Mouse (Mus musculus): ENCODE measurements around the gene Tm2d1. TPM values are rescaled to one million over a fixed set of nuclear protein-coding genes. Genes with fewer than 3 reads are reported as not detected.

Tm2d1 gene
- polyA plus RNA-seq, 2 experiments: 48.7 to 88.6 TPM

- WGBS: 89% methylated on average over 4 of the region's 4 CpGs
- TF ChIP-seq POLR2A (IDR thresholded peaks at IDR 0.05; ENCODE audit: borderline replicate concordance, extremely low read depth, insufficient read depth, insufficient read length): no peak
- no peak for DNase-seq (ENCODE audit: low spot score)
- H3K4me2 ChIP-seq (replicated peaks; ENCODE audit: low read depth, low read length, severe bottlenecking): no peak overlapping the region
- H3K4me1 ChIP-seq (ENCODE audit: control insufficient read depth, insufficient read depth, low read length): 0 out of 2 replicates have a peak, but pooled peaks cover 8% of the 10 kb centered on the region
- 0 out of 2 replicates have a peak, but pooled peaks cover 5% of the 10 kb centered on the region for H3K36me3 ChIP-seq (ENCODE audit: control insufficient read depth, insufficient read depth, low read length)
- H3K9me3 ChIP-seq (ENCODE audit: control insufficient read depth, low read length): no peaks in the 10 kb centered on the region
- H3K4me3 ChIP-seq (replicated peaks; ENCODE audit: low read length): no peak overlapping the region
- H3K27ac ChIP-seq (replicated peaks; ENCODE audit: low read depth, low read length): no peak overlapping the region
- no peaks in the 10 kb centered on the region for H3K27me3 ChIP-seq (ENCODE audit: control insufficient read depth, insufficient read depth, low read length)
- ATAC-seq (ENCODE audit: low FRiP score, low read depth): no peak
- no peak overlapping the region for H3K9ac ChIP-seq (ENCODE audit: low read depth, low read length, severe bottlenecking)
These were observed 20.4 kb upstream of the Tm2d1 start for GRCm38 (mm10) chr4:98403492-98403891.

- Histone ChIP-seq H3K27ac (replicated peaks; ENCODE audit: low read depth, low read length) (no peak overlapping the region), H3K9ac (ENCODE audit: low read depth, low read length, severe bottlenecking) (no peak overlapping the region), H3K4me3 (replicated peaks; ENCODE audit: low read length) (no peak overlapping the region), H3K27me3 (ENCODE audit: control insufficient read depth, insufficient read depth, low read length) (no peaks in the 10 kb centered on the region), H3K36me3 (ENCODE audit: control insufficient read depth, insufficient read depth, low read length) (no peaks in the 10 kb centered on the region), H3K9me3 (ENCODE audit: control insufficient read depth, low read length) (no peaks in the 10 kb centered on the region), H3K4me2 (replicated peaks; ENCODE audit: low read depth, low read length, severe bottlenecking) (no peak overlapping the region), H3K4me1 (ENCODE audit: control insufficient read depth, insufficient read depth, low read length) (peaks cover 8% of the 10 kb centered on the region; the same call in 1 of the 2 replicates)
- DNase-seq (ENCODE audit: low spot score) (no peak), ATAC-seq (ENCODE audit: low FRiP score, low read depth) (no peak)
- 71% methylated on average over 2 of the region's 2 CpGs for WGBS
- TF ChIP-seq POLR2A (IDR thresholded peaks at IDR 0.05; ENCODE audit: borderline replicate concordance, extremely low read depth, insufficient read depth, insufficient read length): no peak
These were observed 18.5 kb upstream of the Tm2d1 start for GRCm38 (mm10) chr4:98401584-98401962.

- WGBS: 24% methylated on average over 6 of the region's 6 CpGs
These were observed 17.9 kb upstream of the Tm2d1 start for GRCm38 (mm10) chr4:98400926-98401583.

GRCm38 (mm10) chr4:98395690-98396437 is 12.8 kb upstream of the Tm2d1 start, which contains the start of gene Patj:
Gene Patj (plus strand): TSS chr4:98395785.
- Histone ChIP-seq H3K36me3 (ENCODE audit: control insufficient read depth, insufficient read depth, low read length) (no peaks in the 10 kb centered on the region), H3K4me1 (ENCODE audit: control insufficient read depth, insufficient read depth, low read length) (peaks cover 6% of the 10 kb centered on the region; the same call in 1 of the 2 replicates), H3K9me3 (ENCODE audit: control insufficient read depth, low read length) (no peaks in the 10 kb centered on the region), H3K27me3 (ENCODE audit: control insufficient read depth, insufficient read depth, low read length) (no peaks in the 10 kb centered on the region), H3K27ac (replicated peaks; ENCODE audit: low read depth, low read length) (peak within 1 kb of the TSS; percentile 96), H3K4me3 (replicated peaks; ENCODE audit: low read length) (peak within 1 kb of the TSS; percentile 88), H3K9ac (ENCODE audit: low read depth, low read length, severe bottlenecking) (peak within 1 kb of the TSS; percentile 99), H3K4me2 (replicated peaks; ENCODE audit: low read depth, low read length, severe bottlenecking) (peak within 1 kb of the TSS; percentile 86)
- peak; percentile 68 for DNase-seq (ENCODE audit: low spot score)
- peak; percentile 89 for ATAC-seq (ENCODE audit: low FRiP score, low read depth)
- peak; percentile 67; the same call in 1 of the 2 replicates for TF ChIP-seq POLR2A (IDR thresholded peaks at IDR 0.05; ENCODE audit: borderline replicate concordance, extremely low read depth, insufficient read depth, insufficient read length)
- WGBS: 3% methylated on average over 26 of the region's 73 CpGs

More at GRCm38 (mm10) chr4:98400926-98401583, 17.9 kb upstream of the Tm2d1 start:
- no peaks in the 10 kb centered on the region for H3K36me3 ChIP-seq (ENCODE audit: control insufficient read depth, insufficient read depth, low read length)
- no peak overlapping the region for H3K27ac ChIP-seq (replicated peaks; ENCODE audit: low read depth, low read length)
- DNase-seq (ENCODE audit: low spot score) (no peak), ATAC-seq (ENCODE audit: low FRiP score, low read depth) (0 out of 2 replicates have a peak, but pooled peaks have one; percentile 19)
- H3K4me2 ChIP-seq (replicated peaks; ENCODE audit: low read depth, low read length, severe bottlenecking): no peak overlapping the region
- H3K9ac ChIP-seq (ENCODE audit: low read depth, low read length, severe bottlenecking): no peak overlapping the region
- no peaks in the 10 kb centered on the region for H3K9me3 ChIP-seq (ENCODE audit: control insufficient read depth, low read length)
- TF ChIP-seq POLR2A (IDR thresholded peaks at IDR 0.05; ENCODE audit: borderline replicate concordance, extremely low read depth, insufficient read depth, insufficient read length): no peak
- H3K4me1 ChIP-seq (ENCODE audit: control insufficient read depth, insufficient read depth, low read length): peaks cover 11% of the 10 kb centered on the region; the same call in 1 of the 2 replicates
- no peaks in the 10 kb centered on the region for H3K27me3 ChIP-seq (ENCODE audit: control insufficient read depth, insufficient read depth, low read length)
- no peak overlapping the region for H3K4me3 ChIP-seq (replicated peaks; ENCODE audit: low read length)

- Histone ChIP-seq H3K27me3 (ENCODE audit: control insufficient read depth, insufficient read depth, low read length) (no peaks in the 10 kb centered on the region), H3K9me3 (ENCODE audit: control insufficient read depth, low read length) (no peaks in the 10 kb centered on the region), H3K4me3 (replicated peaks; ENCODE audit: low read length) (peak overlapping the region; percentile 88), H3K27ac (replicated peaks; ENCODE audit: low read depth, low read length) (peak overlapping the region; percentile 96), H3K4me2 (replicated peaks; ENCODE audit: low read depth, low read length, severe bottlenecking) (peak overlapping the region; percentile 86), H3K36me3 (ENCODE audit: control insufficient read depth, insufficient read depth, low read length) (no peaks in the 10 kb centered on the region), H3K9ac (ENCODE audit: low read depth, low read length, severe bottlenecking) (peak overlapping the region; percentile 99), H3K4me1 (ENCODE audit: control insufficient read depth, insufficient read depth, low read length) (peaks cover 3% of the 10 kb centered on the region; the same call in 1 of the 2 replicates)
- no peak for TF ChIP-seq POLR2A (IDR thresholded peaks at IDR 0.05; ENCODE audit: borderline replicate concordance, extremely low read depth, insufficient read depth, insufficient read length)
- 4% methylated on average over 7 of the region's 7 CpGs for WGBS
- DNase-seq (ENCODE audit: low spot score) (peak; percentile 35), ATAC-seq (ENCODE audit: low FRiP score, low read depth) (peak; percentile 22; the same call in 1 of the 2 replicates)
These were observed 12.2 kb upstream of the Tm2d1 start for GRCm38 (mm10) chr4:98395346-98395689.

Data from limb, embryonic 14.5 days (tissue).